Mouse (Mus musculus): ENCODE measurements around the gene Gpr182. TPM values are rescaled to one million over a fixed set of nuclear protein-coding genes. Genes with fewer than 3 reads are reported as not detected.

The Gpr182 gene
- polyA plus RNA-seq, 1 experiment from 2014 or later, result 17.3 TPM

DNA sequence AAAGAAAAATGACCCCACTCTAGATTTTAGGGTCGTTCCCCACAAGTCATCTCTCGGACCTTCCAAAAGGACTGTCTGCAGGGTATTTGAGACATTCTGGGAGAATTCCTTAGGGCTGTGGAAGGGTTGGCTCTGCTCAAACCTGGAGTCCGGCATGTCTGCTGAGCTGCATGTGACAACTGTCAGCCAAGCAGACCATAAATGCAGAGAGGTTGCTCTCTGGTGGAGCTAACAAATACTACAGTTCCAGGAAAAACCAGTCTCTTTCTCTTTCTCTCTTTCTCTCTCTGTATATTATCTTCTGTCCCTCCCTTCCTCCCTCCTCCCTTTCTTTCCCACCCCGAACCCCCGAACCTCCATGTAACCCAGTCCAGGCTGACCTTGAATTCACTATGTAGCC lies 17.1 kb downstream of the Gpr182 start:
- Histone ChIP-seq H3K9me3 (ENCODE audit: low read length) (no peaks in the 10 kb centered on the region), H3K27ac (ENCODE audit: low read depth) (no peak overlapping the region), H3K4me3 (ENCODE audit: low read depth, low read length) (no peak overlapping the region), H3K9ac (replicated peaks) (no peak overlapping the region), H3K4me2 (ENCODE audit: low read depth, low read length) (no peak overlapping the region), H3K36me3 (replicated peaks; ENCODE audit: insufficient read depth, low read length) (no peaks in the 10 kb centered on the region), H3K4me1 (ENCODE audit: insufficient read depth) (peaks cover 43% of the 10 kb centered on the region), H3K27me3 (ENCODE audit: insufficient read depth, low read length) (no peaks in the 10 kb centered on the region)
- ATAC-seq (no peak), DNase-seq (no peak)
- TF ChIP-seq EP300 (IDR thresholded peaks at IDR 0.05; ENCODE audit: low read depth) (no peak), CTCF (IDR thresholded peaks at IDR 0.05; ENCODE audit: low read depth) (peak; percentile 81)
- WGBS (ENCODE audit: insufficient replicate concordance), result 30% methylated on average over 5 of the region's 5 CpGs

DNA sequence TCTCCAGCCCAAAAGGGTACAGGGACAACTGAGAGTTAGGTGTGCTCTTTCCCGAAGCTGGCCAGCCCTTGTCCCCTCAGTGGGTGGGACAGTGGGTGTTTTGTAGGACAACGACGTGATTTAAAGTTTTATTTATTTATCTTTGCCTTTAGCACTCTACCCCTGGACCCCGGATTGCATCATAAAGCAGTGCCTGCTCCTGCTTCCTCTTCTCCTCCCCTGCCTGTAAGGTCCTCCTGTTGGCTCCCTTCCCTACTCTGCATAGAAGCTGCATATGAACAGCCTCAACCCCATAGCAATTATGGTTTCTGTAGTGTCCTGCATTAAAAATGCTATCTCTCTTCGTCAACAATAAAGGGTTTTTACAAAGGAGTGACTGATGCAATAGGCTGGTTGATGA lies 20.1 kb downstream of the Gpr182 start:
- ATAC-seq (peak; percentile 24; the same call in 1 of the 2 replicates), DNase-seq (no peak)
- Histone ChIP-seq H3K27me3 (ENCODE audit: insufficient read depth, low read length) (no peaks in the 10 kb centered on the region), H3K9ac (replicated peaks) (no peak overlapping the region), H3K4me3 (ENCODE audit: low read depth, low read length) (no peak overlapping the region), H3K4me2 (ENCODE audit: low read depth, low read length) (no peak overlapping the region), H3K36me3 (replicated peaks; ENCODE audit: insufficient read depth, low read length) (no peaks in the 10 kb centered on the region), H3K4me1 (ENCODE audit: insufficient read depth) (peaks cover 25% of the 10 kb centered on the region; the same call in 1 of the 2 replicates), H3K9me3 (ENCODE audit: low read length) (no peaks in the 10 kb centered on the region), H3K27ac (ENCODE audit: low read depth) (no peak overlapping the region)
- WGBS (ENCODE audit: insufficient replicate concordance), result 18% methylated on average over 5 of the region's 5 CpGs
- TF ChIP-seq EP300 (IDR thresholded peaks at IDR 0.05; ENCODE audit: low read depth) (no peak), CTCF (IDR thresholded peaks at IDR 0.05; ENCODE audit: low read depth) (no peak)

DNA sequence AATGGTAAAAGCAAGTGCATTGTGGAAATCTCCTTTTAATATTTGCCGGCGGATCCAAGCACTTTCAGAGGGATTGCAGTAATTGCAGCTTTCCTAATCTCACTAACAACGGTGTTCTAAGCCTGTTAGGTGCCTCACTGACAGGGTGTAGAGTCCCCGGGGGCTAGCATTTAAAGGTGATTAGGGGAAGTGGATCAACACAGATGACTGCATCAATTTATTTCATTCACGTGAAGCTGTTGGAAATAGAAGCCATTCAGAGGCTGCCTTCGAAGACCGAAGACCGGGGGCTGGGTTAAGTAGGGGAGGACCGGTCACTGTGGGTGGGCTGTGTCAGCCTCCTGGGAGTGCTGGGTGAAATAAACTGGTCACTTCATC lies 20.6 kb downstream of the Gpr182 start:
- H3K27me3 ChIP-seq (ENCODE audit: insufficient read depth, low read length), result no peaks in the 10 kb centered on the region
- H3K9me3 ChIP-seq (ENCODE audit: low read length), result no peaks in the 10 kb centered on the region
- H3K4me1 ChIP-seq (ENCODE audit: insufficient read depth), result peaks cover 21% of the 10 kb centered on the region; the same call in 1 of the 2 replicates
- no peak for DNase-seq
- no peak overlapping the region for H3K4me3 ChIP-seq (ENCODE audit: low read depth, low read length)
- no peaks in the 10 kb centered on the region for H3K36me3 ChIP-seq (replicated peaks; ENCODE audit: insufficient read depth, low read length)
- no peak for TF ChIP-seq EP300 (IDR thresholded peaks at IDR 0.05; ENCODE audit: low read depth)
- TF ChIP-seq CTCF (IDR thresholded peaks at IDR 0.05; ENCODE audit: low read depth), result no peak
- H3K9ac ChIP-seq (replicated peaks), result no peak overlapping the region
- 50% methylated on average over 9 of the region's 9 CpGs for WGBS (ENCODE audit: insufficient replicate concordance)
- no peak for ATAC-seq
- H3K27ac ChIP-seq (ENCODE audit: low read depth), result no peak overlapping the region
- H3K4me2 ChIP-seq (ENCODE audit: low read depth, low read length), result peak overlapping the region; percentile 34

DNA sequence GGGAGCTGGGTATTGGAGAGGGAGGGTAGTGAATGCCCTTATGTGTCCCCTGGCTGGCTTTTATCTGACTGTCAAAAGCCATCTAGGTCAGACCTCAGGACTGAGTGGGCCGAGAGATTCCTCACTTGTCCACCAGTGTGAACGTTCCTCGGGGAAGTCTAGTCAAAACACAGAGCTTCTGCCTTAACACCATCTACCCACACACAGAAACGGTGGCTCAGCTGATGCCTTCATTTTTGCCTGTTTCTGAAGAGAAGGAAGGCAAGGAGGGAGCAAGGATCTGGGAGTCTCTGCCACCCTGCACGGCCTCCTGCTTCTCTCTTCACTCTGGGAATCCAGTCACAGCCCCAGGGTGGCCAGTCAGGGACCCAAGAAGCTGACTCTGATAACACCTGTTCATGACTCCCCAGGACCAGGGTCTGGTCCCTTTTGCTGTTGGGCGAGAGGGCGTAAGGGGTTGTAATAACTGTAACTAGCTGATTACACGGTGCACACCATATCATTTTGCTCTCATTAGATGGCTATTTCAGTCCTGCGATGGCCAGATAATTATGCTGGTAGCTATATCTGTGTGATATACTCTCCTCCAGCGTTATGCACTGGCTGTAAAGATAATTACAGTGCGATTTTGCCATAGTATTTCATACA lies 21.1 kb downstream of the Gpr182 start:
- H3K9ac ChIP-seq (replicated peaks), result no peak overlapping the region
- H3K27ac ChIP-seq (ENCODE audit: low read depth), result peak overlapping the region; percentile 57
- no peak overlapping the region for H3K4me3 ChIP-seq (ENCODE audit: low read depth, low read length)
- DNase-seq (no peak), ATAC-seq (peak; percentile 52)
- peaks cover 20% of the 10 kb centered on the region; the same call in 1 of the 2 replicates for H3K4me1 ChIP-seq (ENCODE audit: insufficient read depth)
- H3K9me3 ChIP-seq (ENCODE audit: low read length), result no peaks in the 10 kb centered on the region
- no peaks in the 10 kb centered on the region for H3K36me3 ChIP-seq (replicated peaks; ENCODE audit: insufficient read depth, low read length)
- peak; percentile 90 for TF ChIP-seq EP300 (IDR thresholded peaks at IDR 0.05; ENCODE audit: low read depth)
- TF ChIP-seq CTCF (IDR thresholded peaks at IDR 0.05; ENCODE audit: low read depth), result no peak
- WGBS (ENCODE audit: insufficient replicate concordance), result 50% methylated on average over 11 of the region's 11 CpGs
- H3K27me3 ChIP-seq (ENCODE audit: insufficient read depth, low read length), result no peaks in the 10 kb centered on the region
- H3K4me2 ChIP-seq (ENCODE audit: low read depth, low read length), result peak overlapping the region; percentile 34

DNA sequence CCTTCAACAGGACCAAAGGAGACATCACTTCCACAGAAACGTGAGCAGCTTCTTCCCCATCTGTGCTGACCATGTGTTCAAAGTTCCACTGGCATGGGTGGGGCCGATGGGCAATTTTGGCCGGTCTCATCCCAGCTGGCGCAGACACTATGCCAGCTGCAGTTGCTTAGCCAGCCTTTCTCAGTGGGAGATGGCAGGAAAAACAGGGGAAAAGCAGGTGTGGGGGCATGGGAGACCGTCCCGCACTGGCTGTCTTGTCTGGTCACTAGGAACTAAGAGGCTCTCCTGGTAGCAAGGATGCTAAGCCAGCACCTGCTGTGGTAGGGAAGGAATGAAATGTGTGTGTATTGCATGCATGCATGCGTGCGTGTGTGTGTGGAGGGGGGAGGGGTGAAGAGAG lies 23.1 kb downstream of the Gpr182 start:
- Histone ChIP-seq H3K9ac (replicated peaks) (no peak overlapping the region), H3K9me3 (ENCODE audit: low read length) (no peaks in the 10 kb centered on the region), H3K4me3 (ENCODE audit: low read depth, low read length) (no peak overlapping the region), H3K4me2 (ENCODE audit: low read depth, low read length) (no peak overlapping the region), H3K4me1 (ENCODE audit: insufficient read depth) (peaks cover 14% of the 10 kb centered on the region; the same call in 1 of the 2 replicates), H3K27ac (ENCODE audit: low read depth) (no peak overlapping the region), H3K36me3 (replicated peaks; ENCODE audit: insufficient read depth, low read length) (no peaks in the 10 kb centered on the region), H3K27me3 (ENCODE audit: insufficient read depth, low read length) (peaks cover under 1% of the 10 kb centered on the region; the same call in 1 of the 2 replicates)
- no peak for ATAC-seq
- TF ChIP-seq EP300 (IDR thresholded peaks at IDR 0.05; ENCODE audit: low read depth) (no peak), CTCF (IDR thresholded peaks at IDR 0.05; ENCODE audit: low read depth) (no peak)
- no peak for DNase-seq
- WGBS (ENCODE audit: insufficient replicate concordance), result 69% methylated on average over 8 of the region's 8 CpGs

DNA sequence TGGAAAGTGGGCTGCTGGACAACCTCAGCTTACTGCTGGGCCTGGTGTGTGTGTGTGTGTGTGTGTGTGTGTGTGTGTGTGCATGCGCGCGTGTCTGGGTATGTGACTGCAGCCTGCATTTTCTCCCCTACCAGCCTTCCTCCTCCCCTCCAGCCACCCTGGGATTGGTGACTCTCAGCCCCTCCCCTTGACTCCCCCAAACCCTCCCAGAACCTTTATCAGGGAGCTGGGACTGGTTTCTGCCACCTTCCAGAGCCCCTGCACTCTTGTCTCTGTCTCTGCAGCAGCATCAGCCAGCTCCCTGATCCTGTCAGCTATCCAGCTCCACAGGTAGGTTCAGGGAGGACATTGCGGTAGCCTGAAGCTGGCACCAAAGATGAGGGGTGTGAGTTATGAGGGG lies 26.4 kb downstream of the Gpr182 start:
- TF ChIP-seq EP300 (IDR thresholded peaks at IDR 0.05; ENCODE audit: low read depth) (no peak), CTCF (IDR thresholded peaks at IDR 0.05; ENCODE audit: low read depth) (no peak)
- ATAC-seq (no peak), DNase-seq (no peak)
- H3K4me1 ChIP-seq (ENCODE audit: insufficient read depth), result peaks cover under 1% of the 10 kb centered on the region; the same call in 1 of the 2 replicates
- no peaks in the 10 kb centered on the region for H3K36me3 ChIP-seq (replicated peaks; ENCODE audit: insufficient read depth, low read length)
- no peak overlapping the region for H3K4me3 ChIP-seq (ENCODE audit: low read depth, low read length)
- no peak overlapping the region for H3K9ac ChIP-seq (replicated peaks)
- WGBS (ENCODE audit: insufficient replicate concordance), result 81% methylated on average over 4 of the region's 4 CpGs
- H3K27ac ChIP-seq (ENCODE audit: low read depth), result no peak overlapping the region
- H3K27me3 ChIP-seq (ENCODE audit: insufficient read depth, low read length), result peaks cover 28% of the 10 kb centered on the region
- no peak overlapping the region for H3K4me2 ChIP-seq (ENCODE audit: low read depth, low read length)
- no peaks in the 10 kb centered on the region for H3K9me3 ChIP-seq (ENCODE audit: low read length)
